Mouse (Mus musculus): Measurements from ENCODE around the gene Ubox5. TPM values are rescaled to one million over a fixed set of nuclear protein-coding genes. Genes with fewer than 3 reads are reported as not detected.

Ubox5 gene
- total and polyA plus RNA-seq, 3 experiments: 5.5 to 10.6 (median 7.0) TPM

DNA sequence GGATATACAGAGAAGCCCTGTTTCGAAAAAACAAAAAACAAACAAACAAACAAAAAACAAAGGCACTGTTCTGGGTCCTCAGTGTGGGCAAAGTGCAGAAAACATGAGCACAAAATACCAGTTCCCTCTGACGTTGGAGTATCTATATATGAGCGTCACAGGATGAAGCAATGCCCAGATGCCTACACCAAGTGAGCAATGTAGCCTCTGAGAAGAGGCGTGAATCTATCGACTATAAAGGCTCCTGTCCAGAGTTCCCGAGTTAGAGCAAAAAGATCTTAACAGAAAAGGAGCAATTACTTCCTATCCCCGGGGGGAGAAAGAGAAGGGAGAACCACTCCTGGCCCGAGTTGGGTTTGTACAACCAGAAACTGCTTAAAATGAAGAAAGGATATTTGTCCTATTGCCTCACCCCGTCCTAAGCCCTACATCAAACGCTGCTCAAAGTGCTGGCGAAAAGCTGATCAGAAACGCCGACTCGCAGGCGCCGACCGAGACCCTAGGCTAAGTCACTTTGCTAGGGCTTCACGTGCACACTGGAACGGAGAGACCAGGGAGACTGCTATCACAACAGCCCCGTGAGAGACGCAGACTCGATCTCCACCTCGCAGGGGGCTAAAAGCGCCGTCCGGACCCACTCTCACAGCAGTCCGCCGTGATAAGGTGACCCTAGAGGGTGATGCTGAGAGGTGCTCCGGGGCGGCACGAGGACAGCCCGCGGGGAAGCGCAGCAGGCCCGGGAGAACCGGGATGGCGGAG lies 579 bp downstream of the Ubox5 start:
- no peak overlapping the region; the same call in 1 of the 2 replicates for H3K27ac ChIP-seq (ENCODE audit: insufficient read depth, low read depth)

DNA sequence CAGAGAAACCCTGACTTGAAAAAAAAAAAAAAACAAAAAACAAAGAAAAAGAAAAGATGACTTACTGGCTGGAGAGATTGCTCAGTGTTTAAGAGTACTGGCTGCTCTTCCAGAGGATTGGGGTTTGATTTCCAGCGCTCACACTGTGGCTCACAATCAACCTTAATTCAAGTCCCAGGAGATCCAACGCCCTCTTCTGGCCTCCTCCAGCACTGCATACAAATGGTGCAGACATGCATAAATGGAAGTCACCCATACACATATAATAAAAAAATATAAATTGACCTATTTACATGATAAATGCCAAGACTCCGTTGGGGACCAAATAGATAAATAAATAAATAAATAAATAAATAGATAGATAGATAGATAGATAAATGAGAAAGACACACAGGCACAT lies 1.4 kb downstream of the Ubox5 start:
- dilution Hi-C loops (cut with MboI; ENCODE audit: extremely low pct_ligation_motif_present, extremely low pct_unique_long_range_greater_than_20kb, low sequenced_read_pairs): no loop called here
- in situ Hi-C loops (cut with MboI; ENCODE audit: low pct_ligation_motif_present, low pct_unique_long_range_greater_than_20kb, low sequenced_read_pairs): no loop called here
- Histone ChIP-seq H3K4me3 (replicated peaks in 1 of 3; ENCODE audit: low read depth in 2 of 3, low read length in 2 of 3, poor library complexity in 1 of 3) (peak overlapping the region in 2 of 3 experiments; percentile 87 to 96), H3K4me1 (ENCODE audit: control insufficient read depth in 1 of 2, insufficient read depth in 2 of 2) (peaks cover 5 to 20% of the 10 kb centered on the region in 2 experiments), H3K27ac (ENCODE audit: insufficient read depth, low read depth) (no peak overlapping the region), H3K79me2 (replicated peaks; ENCODE audit: control insufficient read depth, extremely low read depth, insufficient read depth, poor library complexity, severe bottlenecking) (peaks cover 54% of the 10 kb centered on the region), H3K9ac (ENCODE audit: insufficient read depth, low read depth) (no peak overlapping the region), H3K9me3 (replicated peaks; ENCODE audit: low read length) (no peaks in the 10 kb centered on the region), H3K27me3 (replicated peaks) (no peaks in the 10 kb centered on the region), H3K36me3 (replicated peaks in 1 of 2; ENCODE audit: control insufficient read depth in 1 of 2, insufficient read depth in 1 of 2, low read length in 1 of 2) (peaks cover 16 to 39% of the 10 kb centered on the region in 2 experiments), H3K4me2 (ENCODE audit: insufficient read depth, low read depth, poor library complexity, severe bottlenecking) (peak overlapping the region; percentile 79)
- TF ChIP-seq SIN3A (IDR thresholded peaks at IDR 0.05; ENCODE audit: low read length): no peak
- TF ChIP-seq MAFK (IDR thresholded peaks at IDR 0.05; ENCODE audit: insufficient replicate concordance, low read length): no peak
- peak; percentile 31 to 38; a peak in 3 of 4 replicates for TF ChIP-seq CTCF (conservative IDR thresholded peaks at IDR 0.05 in 1 of 2, IDR thresholded peaks at IDR 0.05 in 1 of 2; ENCODE audit: low read depth in 2 of 2, low read length in 2 of 2)
- TF ChIP-seq ZNF384 (IDR thresholded peaks at IDR 0.05; ENCODE audit: low read depth, low read length): no peak
- no peak for TF ChIP-seq PAX5 (IDR thresholded peaks at IDR 0.05; ENCODE audit: low read length)
- peak; percentile 54 for DNase-seq (ENCODE audit: extremely low read depth)

More for the DNA sequence above, 579 bp downstream of the Ubox5 start:
- Histone ChIP-seq H3K4me2 (ENCODE audit: insufficient read depth, low read depth, poor library complexity, severe bottlenecking) (peak overlapping the region; percentile 79), H3K4me1 (ENCODE audit: control insufficient read depth in 1 of 2, insufficient read depth in 2 of 2) (peaks cover 10 to 28% of the 10 kb centered on the region in 2 experiments), H3K27me3 (replicated peaks) (no peaks in the 10 kb centered on the region), H3K9me3 (replicated peaks; ENCODE audit: low read length) (no peaks in the 10 kb centered on the region), H3K4me3 (replicated peaks in 1 of 3; ENCODE audit: low read depth in 2 of 3, low read length in 2 of 3, poor library complexity in 1 of 3) (peak overlapping the region; percentile 87 to 96 (median 88)), H3K79me2 (replicated peaks; ENCODE audit: control insufficient read depth, extremely low read depth, insufficient read depth, poor library complexity, severe bottlenecking) (peaks cover 46% of the 10 kb centered on the region), H3K9ac (ENCODE audit: insufficient read depth, low read depth) (peak overlapping the region; percentile 91), H3K36me3 (replicated peaks in 1 of 2; ENCODE audit: control insufficient read depth in 1 of 2, insufficient read depth in 1 of 2, low read length in 1 of 2) (peaks cover 15 to 38% of the 10 kb centered on the region in 2 experiments)
- DNase-seq (ENCODE audit: extremely low read depth): peak; percentile 21
- dilution Hi-C loops (cut with MboI; ENCODE audit: extremely low pct_ligation_motif_present, extremely low pct_unique_long_range_greater_than_20kb, low sequenced_read_pairs) (no loop called here), in situ Hi-C loops (cut with MboI; ENCODE audit: low pct_ligation_motif_present, low pct_unique_long_range_greater_than_20kb, low sequenced_read_pairs) (no loop called here)
- TF ChIP-seq POLR2A (IDR thresholded peaks at IDR 0.05; ENCODE audit: low read depth, low read length) (no peak), CHD2 (IDR thresholded peaks at IDR 0.05; ENCODE audit: low read length) (no peak), MYC (IDR thresholded peaks at IDR 0.05; ENCODE audit: low read depth, low read length) (peak; percentile 32; the same call in 1 of the 2 replicates), TBP (conservative IDR thresholded peaks at IDR 0.05; ENCODE audit: low read depth, low read length) (no peak), SMC3 (IDR thresholded peaks at IDR 0.05; ENCODE audit: low read depth, low read length) (no peak), BHLHE40 (IDR thresholded peaks at IDR 0.05; ENCODE audit: low read depth, low read length) (peak; percentile 17; the same call in 1 of the 2 replicates), UBTF (IDR thresholded peaks at IDR 0.05; ENCODE audit: low read depth, low read length) (no peak), RCOR1 (conservative IDR thresholded peaks at IDR 0.05; ENCODE audit: low read depth, low read length) (no peak), PAX5 (IDR thresholded peaks at IDR 0.05; ENCODE audit: low read length) (no peak)

DNA sequence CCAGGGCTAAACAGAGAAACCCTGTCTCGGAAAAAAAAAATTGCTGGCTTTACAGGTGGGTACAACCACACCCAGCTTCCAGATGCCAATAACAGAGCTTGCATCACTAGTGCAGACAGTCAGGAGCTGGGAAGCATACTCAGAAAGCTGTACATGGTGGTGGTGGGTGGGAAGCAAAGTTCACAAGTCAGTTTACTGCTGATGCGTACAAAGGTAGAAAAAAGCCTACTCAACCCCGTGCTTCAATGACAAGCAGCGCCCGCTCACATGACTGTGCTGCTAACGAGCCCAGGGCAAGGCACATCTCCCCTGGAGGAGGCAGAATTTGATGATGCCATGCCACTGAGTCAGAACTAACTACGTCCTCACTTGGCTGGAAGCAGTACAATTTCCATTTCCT lies 10.9 kb downstream of the Ubox5 start:
- no peaks in the 10 kb centered on the region for H3K4me1 ChIP-seq (ENCODE audit: control insufficient read depth in 1 of 2, insufficient read depth in 2 of 2)
- H3K36me3 ChIP-seq (replicated peaks in 1 of 2; ENCODE audit: control insufficient read depth in 1 of 2, insufficient read depth in 1 of 2, low read length in 1 of 2): peaks cover 43 to 85% of the 10 kb centered on the region in 2 experiments
- dilution Hi-C loops (cut with MboI; ENCODE audit: extremely low pct_ligation_motif_present, extremely low pct_unique_long_range_greater_than_20kb, low sequenced_read_pairs) (no loop called here), in situ Hi-C loops (cut with MboI; ENCODE audit: low pct_ligation_motif_present, low pct_unique_long_range_greater_than_20kb, low sequenced_read_pairs) (no loop called here)
- no peaks in the 10 kb centered on the region for H3K9me3 ChIP-seq (replicated peaks; ENCODE audit: low read length)
- no peak overlapping the region for H3K4me2 ChIP-seq (ENCODE audit: insufficient read depth, low read depth, poor library complexity, severe bottlenecking)
- DNase-seq (ENCODE audit: extremely low read depth): peak; percentile 12
- H3K4me3 ChIP-seq (replicated peaks in 1 of 3; ENCODE audit: low read depth in 2 of 3, low read length in 2 of 3, poor library complexity in 1 of 3): no peak overlapping the region
- TF ChIP-seq CHD1 (IDR thresholded peaks at IDR 0.05; ENCODE audit: low read depth, low read length) (no peak), POLR2AphosphoS2 (IDR thresholded peaks at IDR 0.05; ENCODE audit: low read depth, low read length) (no peak), NRF1 (IDR thresholded peaks at IDR 0.05; ENCODE audit: low read depth, low read length) (no peak), MYC (IDR thresholded peaks at IDR 0.05; ENCODE audit: low read depth, low read length) (no peak), MAX (IDR thresholded peaks at IDR 0.05; ENCODE audit: low read length) (no peak), TBP (conservative IDR thresholded peaks at IDR 0.05; ENCODE audit: low read depth, low read length) (no peak), EP300 (IDR thresholded peaks at IDR 0.05; ENCODE audit: low read length) (no peak), USF2 (conservative IDR thresholded peaks at IDR 0.05; ENCODE audit: low read depth, low read length) (no peak), POLR2A (IDR thresholded peaks at IDR 0.05; ENCODE audit: low read depth, low read length) (no peak), CHD2 (IDR thresholded peaks at IDR 0.05; ENCODE audit: low read length) (no peak), ETS1 (conservative IDR thresholded peaks at IDR 0.05; ENCODE audit: low read depth, low read length) (no peak)
- H3K9ac ChIP-seq (ENCODE audit: insufficient read depth, low read depth): no peak overlapping the region
- no peaks in the 10 kb centered on the region for H3K27me3 ChIP-seq (replicated peaks)
- no peak overlapping the region for H3K27ac ChIP-seq (ENCODE audit: insufficient read depth, low read depth)
- peaks cover 35% of the 10 kb centered on the region for H3K79me2 ChIP-seq (replicated peaks; ENCODE audit: control insufficient read depth, extremely low read depth, insufficient read depth, poor library complexity, severe bottlenecking)
